Mouse (Mus musculus): ENCODE measurements around the gene Pxylp1. TPM values are rescaled to one million over a fixed set of nuclear protein-coding genes. Genes with fewer than 3 reads are reported as not detected.
A peak's percentile ranks its signal among the peaks of the same experiment; 100 is the strongest.

The Pxylp1 gene
- total and polyA plus RNA-seq, 2 experiments from 2014 or later, result 23.5 to 42.3 TPM

GRCm38 (mm10) chr9:96909503-96909902 is 17.0 kb upstream of the Pxylp1 start:
- Histone ChIP-seq H3K9me3 (ENCODE audit: low read length) (no peaks in the 10 kb centered on the region), H3K36me3 (ENCODE audit: insufficient read depth, low read length) (no peaks in the 10 kb centered on the region), H3K4me1 (ENCODE audit: insufficient read depth, low read length) (no peaks in the 10 kb centered on the region), H3K4me2 (ENCODE audit: low read depth, low read length, poor library complexity, severe bottlenecking) (no peak overlapping the region), H3K9ac (replicated peaks; ENCODE audit: low read length, poor library complexity, severe bottlenecking) (no peak overlapping the region), H3K4me3 (ENCODE audit: low read depth, low read length) (no peak overlapping the region), H3K27me3 (ENCODE audit: insufficient read depth, low read length) (no peaks in the 10 kb centered on the region), H3K27ac (ENCODE audit: low read depth, low read length) (no peak overlapping the region)
- no peak for ATAC-seq (ENCODE audit: low FRiP score)
- no peak for TF ChIP-seq CTCF (IDR thresholded peaks at IDR 0.05)
- no peak for DNase-seq (ENCODE audit: low spot score)
- WGBS, result 97% methylated on average over 1 of the region's 1 CpGs

GRCm38 (mm10) chr9:96908737-96909136 is 16.3 kb upstream of the Pxylp1 start:
- ATAC-seq (ENCODE audit: low FRiP score), result no peak
- no peak for TF ChIP-seq CTCF (IDR thresholded peaks at IDR 0.05)
- Histone ChIP-seq H3K27ac (ENCODE audit: low read depth, low read length) (no peak overlapping the region), H3K4me3 (ENCODE audit: low read depth, low read length) (no peak overlapping the region), H3K4me1 (ENCODE audit: insufficient read depth, low read length) (no peaks in the 10 kb centered on the region), H3K36me3 (ENCODE audit: insufficient read depth, low read length) (no peaks in the 10 kb centered on the region), H3K4me2 (ENCODE audit: low read depth, low read length, poor library complexity, severe bottlenecking) (no peak overlapping the region), H3K9me3 (ENCODE audit: low read length) (no peaks in the 10 kb centered on the region), H3K9ac (replicated peaks; ENCODE audit: low read length, poor library complexity, severe bottlenecking) (no peak overlapping the region), H3K27me3 (ENCODE audit: insufficient read depth, low read length) (no peaks in the 10 kb centered on the region)
- 75% methylated on average over 2 of the region's 2 CpGs for WGBS
- DNase-seq (ENCODE audit: low spot score), result no peak

- DNase-seq (ENCODE audit: low spot score) (peak; percentile 20), ATAC-seq (ENCODE audit: low FRiP score) (no peak)
- Histone ChIP-seq H3K9ac (replicated peaks; ENCODE audit: low read length, poor library complexity, severe bottlenecking) (no peak overlapping the region), H3K4me2 (ENCODE audit: low read depth, low read length, poor library complexity, severe bottlenecking) (no peak overlapping the region), H3K4me3 (ENCODE audit: low read depth, low read length) (no peak overlapping the region), H3K9me3 (ENCODE audit: low read length) (no peaks in the 10 kb centered on the region), H3K4me1 (ENCODE audit: insufficient read depth, low read length) (no peaks in the 10 kb centered on the region), H3K36me3 (ENCODE audit: insufficient read depth, low read length) (no peaks in the 10 kb centered on the region), H3K27me3 (ENCODE audit: insufficient read depth, low read length) (no peaks in the 10 kb centered on the region), H3K27ac (ENCODE audit: low read depth, low read length) (no peak overlapping the region)
- TF ChIP-seq CTCF (IDR thresholded peaks at IDR 0.05), result no peak
- WGBS, result 73% methylated on average over 7 of the region's 7 CpGs
Measured at GRCm38 (mm10) chr9:96904360-96905355, 12.2 kb upstream of the Pxylp1 start.

- H3K4me2 ChIP-seq (ENCODE audit: low read depth, low read length, poor library complexity, severe bottlenecking), result no peak overlapping the region
- 88% methylated on average over 5 of the region's 5 CpGs for WGBS
- TF ChIP-seq CTCF (IDR thresholded peaks at IDR 0.05), result no peak
Measured at GRCm38 (mm10) chr9:96899717-96900116, 7.2 kb upstream of the Pxylp1 start.

GRCm38 (mm10) chr9:96899004-96899403 is 6.5 kb upstream of the Pxylp1 start:
- Histone ChIP-seq H3K4me1 (ENCODE audit: insufficient read depth, low read length) (no peaks in the 10 kb centered on the region), H3K27me3 (ENCODE audit: insufficient read depth, low read length) (no peaks in the 10 kb centered on the region), H3K4me3 (ENCODE audit: low read depth, low read length) (no peak overlapping the region), H3K9me3 (ENCODE audit: low read length) (no peaks in the 10 kb centered on the region), H3K36me3 (ENCODE audit: insufficient read depth, low read length) (no peaks in the 10 kb centered on the region), H3K4me2 (ENCODE audit: low read depth, low read length, poor library complexity, severe bottlenecking) (no peak overlapping the region), H3K27ac (ENCODE audit: low read depth, low read length) (no peak overlapping the region), H3K9ac (replicated peaks; ENCODE audit: low read length, poor library complexity, severe bottlenecking) (no peak overlapping the region)
- TF ChIP-seq CTCF (IDR thresholded peaks at IDR 0.05), result no peak
- DNase-seq (ENCODE audit: low spot score) (no peak), ATAC-seq (ENCODE audit: low FRiP score) (no peak)

More at GRCm38 (mm10) chr9:96899717-96900116, 7.2 kb upstream of the Pxylp1 start:
- DNase-seq (ENCODE audit: low spot score), result no peak
- no peak overlapping the region for H3K4me3 ChIP-seq (ENCODE audit: low read depth, low read length)
- H3K9me3 ChIP-seq (ENCODE audit: low read length), result no peaks in the 10 kb centered on the region
- H3K36me3 ChIP-seq (ENCODE audit: insufficient read depth, low read length), result no peaks in the 10 kb centered on the region
- H3K27ac ChIP-seq (ENCODE audit: low read depth, low read length), result no peak overlapping the region
- no peaks in the 10 kb centered on the region for H3K4me1 ChIP-seq (ENCODE audit: insufficient read depth, low read length)
- H3K27me3 ChIP-seq (ENCODE audit: insufficient read depth, low read length), result no peaks in the 10 kb centered on the region
- ATAC-seq (ENCODE audit: low FRiP score), result no peak
- no peak overlapping the region for H3K9ac ChIP-seq (replicated peaks; ENCODE audit: low read length, poor library complexity, severe bottlenecking)

GRCm38 (mm10) chr9:96896690-96897089 is 4.2 kb upstream of the Pxylp1 start:
- no peak overlapping the region for H3K4me3 ChIP-seq (ENCODE audit: low read depth, low read length)
- H3K27me3 ChIP-seq (ENCODE audit: insufficient read depth, low read length), result no peaks in the 10 kb centered on the region
- no peak for TF ChIP-seq CTCF (IDR thresholded peaks at IDR 0.05)
- H3K9ac ChIP-seq (replicated peaks; ENCODE audit: low read length, poor library complexity, severe bottlenecking), result no peak overlapping the region
- ATAC-seq (ENCODE audit: low FRiP score), result no peak
- WGBS, result 94% methylated on average over 1 of the region's 1 CpGs
- H3K4me2 ChIP-seq (ENCODE audit: low read depth, low read length, poor library complexity, severe bottlenecking), result no peak overlapping the region
- DNase-seq (ENCODE audit: low spot score), result no peak
- no peaks in the 10 kb centered on the region for H3K9me3 ChIP-seq (ENCODE audit: low read length)
- no peak overlapping the region for H3K27ac ChIP-seq (ENCODE audit: low read depth, low read length)
- no peaks in the 10 kb centered on the region; the same call in 1 of the 2 replicates for H3K4me1 ChIP-seq (ENCODE audit: insufficient read depth, low read length)
- no peaks in the 10 kb centered on the region for H3K36me3 ChIP-seq (ENCODE audit: insufficient read depth, low read length)
